Comparison of ENCODE assay signal across 9 mouse cellular contexts in genomic region chr13:74861373-74861970, GRCm38 (mm10). TPM values are rescaled to one million over a fixed set of nuclear protein-coding genes. Genes with fewer than 3 reads are reported as not detected.
DNase-seq lines count a peak whose midpoint lies in the region; ATAC-seq and TF ChIP-seq lines count a peak whose summit lies in the region.
"Had no signal": no experiment of that assay in that cellular context is flagged by ENCODE, and none has a peak within 500 bp of the region (broad histone marks: within the 10 kb centered on the region; RNA-seq: fewer than 3 reads in every experiment).

No protein-coding gene starts in this region.

- no peak overlapping the region for H3K9ac ChIP-seq in MEL (ENCODE audit: control insufficient read depth, low read depth, low read length, poor library complexity, severe bottlenecking)
- H3K9ac ChIP-seq in midbrain, embryonic 15.5 days, result no peak overlapping the region
- H3K9ac ChIP-seq: limb, embryonic 15.5 days had no signal

- no peak for TF ChIP-seq POLR2A in MEL (IDR thresholded peaks at IDR 0.05; ENCODE audit: control insufficient read depth in 1 of 2, insufficient read depth in 1 of 2, low read depth in 1 of 2, low read length in 2 of 2, poor library complexity in 1 of 2)

- H3K4me3 ChIP-seq in layer of hippocampus, adult 2 months, result no peak overlapping the region
- no peak overlapping the region for H3K4me3 ChIP-seq in MEL (ENCODE audit: control insufficient read depth in 1 of 2, insufficient read depth in 1 of 2, low read depth in 2 of 2, low read length in 2 of 2)
- no peak overlapping the region for H3K4me3 ChIP-seq in midbrain, embryonic 15.5 days
- H3K4me3 ChIP-seq: limb, embryonic 15.5 days had no signal

- TF ChIP-seq EP300 in MEL (IDR thresholded peaks at IDR 0.05; ENCODE audit: low read depth in 1 of 2, low read length in 2 of 2), result no peak

- no peak for DNase-seq in layer of hippocampus, adult 2 months (ENCODE audit: low spot score in 2 of 2)
- no peak for DNase-seq in layer of hippocampus, postnatal 10 days (ENCODE audit: low spot score in 2 of 2)
- peak; percentile 34 for DNase-seq in MEL (ENCODE audit: low read depth, low spot score)
- DNase-seq in brain, adult 2 months (ENCODE audit: low read depth, low spot score), result peak; percentile 16
- DNase-seq in right cerebral cortex, postnatal 4 days, result no peak
- DNase-seq in frontal cortex, postnatal 25 days (ENCODE audit: low spot score in 2 of 2), result no peak
- DNase-seq: adrenal gland, postnatal 36 days had no signal

- peak; percentile 64 for TF ChIP-seq RAD21 in MEL (IDR thresholded peaks at IDR 0.05; ENCODE audit: low read depth, low read length)

- H3K27me3 ChIP-seq in MEL (ENCODE audit: control insufficient read depth in 1 of 2, insufficient read depth in 2 of 2, low read length in 2 of 2), result peaks cover 0 to 2% of the 10 kb centered on the region in 2 experiments; a peak in 3 of 4 replicates
- H3K27me3 ChIP-seq in midbrain, embryonic 15.5 days (replicated peaks), result no peaks in the 10 kb centered on the region
- H3K27me3 ChIP-seq: limb, embryonic 15.5 days had no signal

- H3K4me1 ChIP-seq in MEL (ENCODE audit: control insufficient read depth in 1 of 2, insufficient read depth in 2 of 2, low read length in 2 of 2), result peaks cover 0 to 3% of the 10 kb centered on the region in 2 experiments; a peak in 2 of 4 replicates
- H3K4me1 ChIP-seq in midbrain, embryonic 15.5 days, result no peaks in the 10 kb centered on the region
- H3K4me1 ChIP-seq: limb, embryonic 15.5 days had no signal

- ATAC-seq in midbrain, embryonic 15.5 days (replicated peaks), result 0 out of 2 replicates have a peak, but pooled peaks have one; percentile 33

- H3K9me3 ChIP-seq in MEL (replicated peaks; ENCODE audit: insufficient read depth, low read length), result no peaks in the 10 kb centered on the region
- H3K9me3 ChIP-seq in midbrain, embryonic 15.5 days, result no peaks in the 10 kb centered on the region
- H3K9me3 ChIP-seq: limb, embryonic 15.5 days had no signal

- no peaks in the 10 kb centered on the region for H3K36me3 ChIP-seq in MEL (ENCODE audit: control insufficient read depth in 1 of 2, insufficient read depth in 2 of 2, low read length in 2 of 2)
- no peaks in the 10 kb centered on the region for H3K36me3 ChIP-seq in midbrain, embryonic 15.5 days (replicated peaks)
- H3K36me3 ChIP-seq: limb, embryonic 15.5 days had no signal

- peak; percentile 90 for TF ChIP-seq CTCF in layer of hippocampus, adult 2 months (conservative IDR thresholded peaks at IDR 0.05)
- peak; percentile 6 to 60 (median 47); a peak in 3 of 6 replicates for TF ChIP-seq CTCF in MEL (IDR thresholded peaks at IDR 0.05 in 2 of 3, conservative IDR thresholded peaks at IDR 0.05 in 1 of 3; ENCODE audit: control insufficient read depth in 1 of 3, insufficient read depth in 1 of 3, low read depth in 2 of 3, low read length in 3 of 3, poor library complexity in 1 of 3, severe bottlenecking in 1 of 3)

- 3% methylated on average over 1 of the region's 1 CpGs for WGBS in midbrain, embryonic 15.5 days

- H3K27ac ChIP-seq in layer of hippocampus, adult 2 months, result no peak overlapping the region
- no peak overlapping the region for H3K27ac ChIP-seq in MEL (ENCODE audit: control insufficient read depth, low read depth, low read length)
- H3K27ac ChIP-seq in midbrain, embryonic 15.5 days, result no peak overlapping the region
- H3K27ac ChIP-seq: limb, embryonic 15.5 days had no signal

- no peaks in the 10 kb centered on the region for H3K79me2 ChIP-seq in MEL (ENCODE audit: control insufficient read depth, insufficient read depth, low read length, poor library complexity)

- no peak overlapping the region for H3K4me2 ChIP-seq in midbrain, embryonic 15.5 days
- H3K4me2 ChIP-seq: limb, embryonic 15.5 days had no signal

TF ChIP-seq in MEL, 35 proteins besides CTCF, POLR2A, EP300 and RAD21:
- TF ChIP-seq E2F4 (IDR thresholded peaks at IDR 0.05; ENCODE audit: borderline replicate concordance, low read depth, low read length), result no peak
- TF ChIP-seq ZNF384 (IDR thresholded peaks at IDR 0.05; ENCODE audit: low read depth, low read length), result no peak
- TF ChIP-seq CHD1 (IDR thresholded peaks at IDR 0.05; ENCODE audit: low read depth, low read length), result no peak
- no peak for TF ChIP-seq KAT2A (conservative IDR thresholded peaks at IDR 0.05; ENCODE audit: low read depth, low read length)
- no peak for TF ChIP-seq POLR2AphosphoS5 (IDR thresholded peaks at IDR 0.05; ENCODE audit: borderline replicate concordance, low read depth, low read length)
- TF ChIP-seq TCF12 (IDR thresholded peaks at IDR 0.05; ENCODE audit: low read depth, low read length), result no peak
- no peak for TF ChIP-seq UBTF (IDR thresholded peaks at IDR 0.05; ENCODE audit: borderline replicate concordance, insufficient read depth, low read depth, low read length)
- TF ChIP-seq SIN3A (IDR thresholded peaks at IDR 0.05; ENCODE audit: low read length), result no peak
- TF ChIP-seq RCOR1 (IDR thresholded peaks at IDR 0.05; ENCODE audit: low read depth, low read length), result no peak
- TF ChIP-seq SMC3 (IDR thresholded peaks at IDR 0.05; ENCODE audit: low read depth, low read length), result peak; percentile 66
- no peak for TF ChIP-seq MEF2A (IDR thresholded peaks at IDR 0.05; ENCODE audit: extremely low read depth, insufficient replicate concordance, low read depth, low read length, poor library complexity, severe bottlenecking)
- peak; percentile 47 for TF ChIP-seq ZC3H11A (IDR thresholded peaks at IDR 0.05; ENCODE audit: low read depth, low read length)
- no peak for TF ChIP-seq USF2 (IDR thresholded peaks at IDR 0.05; ENCODE audit: borderline replicate concordance in 1 of 2, insufficient read depth in 1 of 2, low read depth in 1 of 2, low read length in 2 of 2)
- no peak for TF ChIP-seq ETS1 (IDR thresholded peaks at IDR 0.05; ENCODE audit: low read depth, low read length)
- no peak for TF ChIP-seq ZMIZ1 (IDR thresholded peaks at IDR 0.05; ENCODE audit: low read depth, low read length)

RNA-seq across cellular contexts. Expression of gene Cast, which starts 52.9 kb away (rescaled TPM):
- total RNA-seq in layer of hippocampus, adult 2 months (2021), result 1 to 10 TPM; 6.6 to 7.1 TPM
- total RNA-seq in layer of hippocampus, postnatal 10 days (2021), result 1 to 10 TPM; 6.1 to 7.8 TPM
- 8.7 and 9.0 TPM in 2 replicates for total RNA-seq in MEL (2012; rRNA removed)
- 10 to 100 TPM in 1 of 2 experiments, not detected in 1; 15.8 TPM for polyA plus RNA-seq in MEL (2012; ENCODE audit: insufficient read depth in 1 of 2, insufficient read length in 2 of 2, low read depth in 1 of 2, low replicate concordance in 2 of 2, missing spikeins in 1 of 2)
- polyA plus RNA-seq in midbrain, embryonic 15.5 days (2015; fragmentation: Nextera tagmentation; extraction: Ambion mirVana), result 7.1 and 7.4 TPM in 2 replicates

Comparison
In these comparisons a context has a peak if more than half of its experiments do, and no peak if none do; other contexts are left out.
1. DNase-seq: peak in MEL (single experiment) and brain, adult 2 months (single experiment); none in layer of hippocampus, adult 2 months (0 of 2), layer of hippocampus, postnatal 10 days (0 of 2), right cerebral cortex, postnatal 4 days (single experiment) and frontal cortex, postnatal 25 days (0 of 2).